17 mouse cellular contexts compared by ENCODE assay signal in genomic region chr8:119727093-119727492, GRCm38 (mm10). TPM values are rescaled to one million over a fixed set of nuclear protein-coding genes. Genes with fewer than 3 reads are reported as not detected.
"Had no signal": no experiment of that assay in that cellular context is flagged by ENCODE, and none has a peak within 500 bp of the region (broad histone marks: within the 10 kb centered on the region; RNA-seq: fewer than 3 reads in every experiment).

No protein-coding gene starts in this region.

- H3K27me3 ChIP-seq: kidney, embryonic 15.5 days; midbrain, embryonic 15.5 days; neural tube, embryonic 13.5 days; stomach, embryonic 15.5 days had no signal

- DNase-seq: kidney, adult 2 months; kidney, postnatal 14 days; lung, adult 2 months; lung, postnatal 36 days; retina, postnatal 1 day; right cerebral cortex, postnatal 14 days; thymus, postnatal 14 days had no signal

- H3K4me1 ChIP-seq: kidney, embryonic 15.5 days; midbrain, embryonic 15.5 days; neural tube, embryonic 13.5 days; stomach, embryonic 15.5 days had no signal

- H3K9me3 ChIP-seq: kidney, embryonic 15.5 days; limb, embryonic 10.5 days; midbrain, embryonic 15.5 days; neural tube, embryonic 13.5 days; stomach, embryonic 15.5 days had no signal

- H3K4me2 ChIP-seq: kidney, embryonic 15.5 days; midbrain, embryonic 11.5 days; midbrain, embryonic 15.5 days; neural tube, embryonic 13.5 days; stomach, embryonic 15.5 days had no signal

- H3K27ac ChIP-seq: kidney, embryonic 15.5 days; left cerebral cortex, adult 2 months; limb, embryonic 10.5 days; midbrain, embryonic 15.5 days; neural tube, embryonic 13.5 days; stomach, embryonic 15.5 days had no signal

- ATAC-seq: intestine, embryonic 16.5 days; lung, postnatal 0 days; midbrain, embryonic 15.5 days had no signal

- H3K4me3 ChIP-seq: kidney, embryonic 15.5 days; left cerebral cortex, adult 2 months; limb, embryonic 10.5 days; midbrain, embryonic 15.5 days; neural tube, embryonic 13.5 days; stomach, embryonic 15.5 days had no signal

- H3K9ac ChIP-seq: kidney, embryonic 15.5 days; midbrain, embryonic 15.5 days; neural tube, embryonic 13.5 days; stomach, embryonic 15.5 days had no signal

- H3K36me3 ChIP-seq: kidney, embryonic 15.5 days; limb, embryonic 10.5 days; midbrain, embryonic 15.5 days; neural tube, embryonic 13.5 days; stomach, embryonic 15.5 days had no signal

RNA-seq across cellular contexts. Expression of gene Atp2c2, which starts 27.3 kb away (rescaled TPM):
- total RNA-seq: megakaryocyte, adult 5-6 weeks had no signal
